Mouse (Mus musculus) spleen, postnatal 10 days (tissue): ENCODE measurements around the gene Olfr1364.

Experiments
- DNase-seq, 2 experiments: peaks; one replicate each; pipeline ENCODE4 v3.0.0; 2021 to 2022; ENCODE audit warnings: low spot score in 2 of 2

Olfr1364 gene

DNA sequence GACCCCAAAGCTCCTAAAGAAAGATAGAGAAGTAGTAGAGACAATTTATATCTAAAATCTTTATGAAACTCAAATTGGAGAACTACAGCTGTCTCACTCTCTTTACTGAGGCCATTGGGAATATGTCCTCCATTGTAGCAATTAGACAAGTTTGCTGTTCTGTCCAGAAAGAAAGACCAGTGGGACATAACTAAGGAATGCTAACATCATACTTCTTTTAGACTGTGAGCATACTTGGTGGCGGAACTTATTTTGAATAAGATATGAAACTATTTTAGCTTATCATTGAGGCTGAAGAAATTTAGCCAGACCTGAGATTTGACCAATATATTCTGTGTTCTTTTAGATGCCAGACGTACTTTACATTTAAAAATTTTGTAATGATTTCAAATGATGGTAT lies at the start of gene Olfr1364:
Gene Olfr1364 (minus strand): TSS at position 101 of the 400 bp plus-strand sequence.
- DNase-seq = no peak

DNA sequence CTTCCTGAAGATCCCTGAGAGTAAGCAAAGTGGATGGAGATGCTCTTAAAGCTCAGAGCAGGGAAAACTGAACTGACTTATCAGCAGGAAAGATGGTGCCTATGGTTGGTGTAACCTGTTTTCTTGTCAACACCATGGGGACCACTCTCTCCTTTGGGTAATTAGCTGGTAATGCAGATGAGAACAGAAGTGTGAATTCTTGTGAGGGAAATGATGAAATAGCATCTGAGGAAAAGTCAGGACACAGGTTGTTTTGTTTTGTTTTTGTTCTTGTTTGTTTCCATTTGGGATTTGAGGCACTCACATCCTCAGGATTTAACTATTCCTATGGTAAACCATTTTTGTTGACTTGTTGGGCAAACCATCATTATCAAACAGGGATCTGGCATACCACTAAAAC lies 32.4 kb upstream of the Olfr1364 start, which contains the start of gene Olfr1362:
Gene Olfr1362 (minus strand): TSS at position 101 of the 400 bp plus-strand sequence.
- DNase-seq = no peak

DNA sequence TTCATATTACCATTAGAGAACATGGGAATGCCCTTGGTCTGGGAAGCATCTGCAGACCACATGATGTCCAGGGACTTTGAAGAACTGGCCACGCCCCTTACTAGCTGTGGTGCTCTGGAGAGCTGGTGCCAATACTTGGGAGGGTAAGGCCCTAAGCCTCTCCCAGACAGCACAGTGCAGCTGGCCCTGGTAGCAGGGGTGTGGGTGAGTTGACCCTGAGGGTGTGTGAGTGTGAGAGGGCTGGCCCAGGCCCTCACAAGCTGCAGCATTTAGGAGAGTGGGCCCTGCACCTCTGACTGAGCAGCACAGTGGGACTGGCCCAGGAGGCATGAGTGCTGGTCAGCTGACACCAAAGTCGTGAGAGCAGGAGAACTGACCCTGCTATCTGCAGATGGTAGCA lies 10.1 kb upstream of the Olfr1364 start:
- no peak for DNase-seq

DNA sequence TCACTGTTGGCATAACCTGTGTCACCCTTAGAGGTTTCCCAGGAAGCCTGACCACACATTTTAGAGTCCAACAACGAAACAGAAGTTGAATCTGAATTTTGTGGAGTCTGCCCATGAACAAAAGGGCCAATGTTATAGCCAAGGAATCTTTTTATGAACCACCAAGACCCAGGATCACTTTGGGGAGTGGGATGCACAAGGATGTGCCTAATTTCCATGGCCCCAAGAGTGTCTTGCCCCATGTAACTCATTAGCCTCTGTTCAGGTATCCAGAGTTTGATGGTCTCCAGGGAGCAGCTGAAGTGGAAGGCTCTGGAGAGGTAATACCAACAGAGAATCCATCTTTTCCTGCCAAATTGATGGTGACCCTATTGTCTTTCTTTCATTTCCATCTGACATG lies 21.8 kb downstream of the Olfr1364 start, which contains the start of gene Olfr1535:
Gene Olfr1535 (minus strand): TSS at position 101 of the 400 bp plus-strand sequence.
- DNase-seq = no peak

DNA sequence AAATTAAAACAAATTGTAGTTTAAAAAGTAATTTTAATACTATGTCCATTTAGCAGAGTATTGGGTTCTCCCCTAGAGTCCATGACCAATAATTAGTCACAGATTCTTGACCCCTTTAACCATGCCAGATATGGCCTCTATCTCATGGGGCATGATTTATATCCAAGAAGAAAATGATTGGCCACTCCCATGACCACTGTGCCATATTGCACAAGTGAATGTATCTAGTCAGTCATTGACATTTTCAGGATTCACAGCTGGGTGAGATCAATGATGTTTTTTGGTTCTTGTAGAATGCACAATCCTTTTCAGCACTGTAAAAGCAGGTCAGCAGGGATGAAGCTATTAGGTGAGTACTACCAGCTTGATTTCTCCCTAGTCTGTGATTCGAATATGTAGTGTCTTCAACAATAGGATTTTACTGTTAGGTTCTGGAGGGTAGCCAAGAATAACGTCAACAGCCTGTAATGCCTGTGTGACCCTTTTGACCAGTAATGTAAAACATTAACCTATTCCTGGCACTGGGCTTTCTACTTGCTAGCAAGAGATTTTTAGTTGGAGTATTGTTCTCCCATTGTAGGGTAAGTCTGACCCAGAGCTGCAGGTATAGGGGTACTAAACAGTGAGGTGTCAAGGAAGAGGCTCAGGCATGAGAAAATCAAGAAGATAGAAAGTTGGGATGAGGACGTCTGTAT lies 31.0 kb downstream of the Olfr1364 start:
- DNase-seq = no peak

DNA sequence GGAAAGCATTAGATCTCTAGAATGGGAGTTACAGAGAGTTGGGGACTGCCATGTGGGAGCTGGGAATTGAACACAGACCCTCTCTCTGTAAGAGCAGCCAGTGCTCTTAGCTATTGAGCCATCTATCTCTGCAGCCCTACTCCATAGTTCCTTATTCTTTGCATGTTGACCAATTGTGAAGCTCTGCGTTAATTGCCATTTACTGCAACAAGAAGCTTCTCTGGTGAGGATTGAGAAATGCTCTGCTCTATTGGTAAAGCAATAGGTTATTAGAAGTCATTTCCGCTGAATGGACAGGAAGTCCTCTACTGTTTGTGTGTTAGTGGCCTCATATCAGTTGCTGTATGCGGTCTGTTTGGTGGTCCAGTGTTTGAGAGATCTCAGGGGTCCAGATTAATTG lies 32.1 kb downstream of the Olfr1364 start:
- no peak for DNase-seq

DNA sequence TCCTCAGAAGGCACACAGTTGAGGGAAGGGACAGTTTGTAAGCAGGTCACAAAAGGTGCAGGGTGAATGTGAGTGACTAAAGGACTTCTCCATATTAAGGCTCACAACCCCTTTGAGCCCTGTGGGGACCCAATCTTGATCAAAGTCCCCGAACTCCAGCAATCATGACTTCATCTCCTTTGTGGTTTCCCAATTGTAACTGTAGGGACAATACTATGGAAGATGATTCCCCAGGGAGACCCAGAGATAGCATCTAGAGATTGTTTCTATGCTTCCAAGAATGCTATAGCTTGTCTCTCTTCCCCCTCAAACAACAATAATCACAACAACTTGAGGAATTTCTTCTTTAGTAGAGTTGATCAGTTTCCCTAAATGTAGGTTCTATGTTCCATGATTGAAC lies 38.9 kb downstream of the Olfr1364 start, which contains the start of gene Olfr1366:
Gene Olfr1366 (minus strand): TSS at position 101 of the 400 bp plus-strand sequence.
- no peak for DNase-seq

DNA sequence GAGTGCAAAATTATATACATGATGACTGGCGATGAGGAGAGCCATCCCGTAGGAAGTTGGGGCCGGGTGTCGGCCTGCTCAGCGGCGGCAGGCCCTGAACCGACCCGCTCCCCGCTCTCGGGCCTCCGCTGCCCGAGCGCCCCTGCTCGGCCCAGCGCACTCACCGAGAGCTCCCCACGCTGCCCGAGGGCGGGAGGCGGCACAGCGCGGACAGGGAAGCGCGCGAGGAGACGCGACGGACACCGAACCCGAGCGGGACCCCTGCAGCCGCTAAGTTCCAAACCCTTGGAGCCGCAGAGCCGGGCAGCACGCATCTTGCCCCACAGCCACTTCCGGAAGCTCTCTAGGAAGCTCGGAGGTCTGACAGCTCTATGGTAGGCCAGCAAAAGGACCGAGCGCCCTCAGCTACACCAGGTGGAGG lies 50.8 kb downstream of the Olfr1364 start, which contains the start of gene Zkscan8:
Gene Zkscan8 (minus strand): TSS at position 340 of the 421 bp plus-strand sequence.
- peak; percentile 78 to 87 for DNase-seq

DNA sequence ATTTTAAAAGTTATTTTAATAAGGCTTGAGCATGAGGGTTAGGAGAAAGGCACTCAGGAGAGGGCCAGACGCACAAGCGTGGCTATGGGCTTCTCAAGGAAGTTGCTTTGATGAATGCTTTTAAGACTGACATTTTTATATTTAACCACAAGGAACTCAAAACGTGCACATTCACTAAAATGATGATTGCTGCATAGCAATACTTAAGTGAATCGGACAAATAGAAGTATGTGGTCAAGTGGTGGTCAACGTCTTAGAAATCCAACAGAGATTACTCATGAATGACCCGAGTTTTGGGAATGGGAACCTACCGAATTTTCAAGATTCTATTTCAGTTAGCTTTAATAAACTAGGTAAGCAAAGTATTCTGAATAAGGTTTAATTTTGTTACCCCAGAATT lies 51.4 kb downstream of the Olfr1364 start:
- no peak for DNase-seq
